Mouse (Mus musculus) limb, embryonic 14.5 days (tissue): Measurements from ENCODE around the gene E130114P18Rik. TPM values are rescaled to one million over a fixed set of nuclear protein-coding genes. Genes with fewer than 3 reads are reported as not detected.

ENCODE experiments used
- ATAC-seq: fragments of 200-750 bp; cut with Nextera tagmentation; 2 replicates; pipeline ENCODE4 v1.8.0; 2017; ENCODE audit warnings: low read depth, moderate number of reproducible peaks, moderate TSS enrichment; ENCODE audit not compliant: low FRiP score
- DNase-seq: peaks from one replicate; pipeline ENCODE4 v3.0.0-alpha.2; 2015; ENCODE audit warnings: low spot score
- H3K27ac ChIP-seq: fragments of 300-500 bp; sonication (generic); replicated peaks from 2 replicates; pipeline ENCODE4 v1.5.1; 2014; ENCODE audit warnings: low read depth, mild to moderate bottlenecking, low read length, moderate library complexity, mixed read lengths
- H3K27me3 ChIP-seq: fragments of 300-500 bp; sonication (generic); 2 replicates; pipeline ENCODE4 v1.6.1; 2014; ENCODE audit warnings: low read length, mixed read lengths; ENCODE audit not compliant: control insufficient read depth, insufficient read depth
- H3K36me3 ChIP-seq: fragments of 300-500 bp; sonication (generic); 2 replicates; pipeline ENCODE4 v1.6.1; 2014; ENCODE audit warnings: mild to moderate bottlenecking, low read length, moderate library complexity, mixed read lengths; ENCODE audit not compliant: control insufficient read depth, insufficient read depth
- H3K4me1 ChIP-seq: fragments of 300-500 bp; sonication (generic); 2 replicates; pipeline ENCODE4 v1.6.1; 2014; ENCODE audit warnings: antibody characterized with exemption, low read length, mixed read lengths; ENCODE audit not compliant: control insufficient read depth, insufficient read depth
- H3K4me2 ChIP-seq: fragments of 300-500 bp; sonication (generic); replicated peaks from 2 replicates; pipeline ENCODE4 v1.6.1; 2014; ENCODE audit warnings: low read depth, mild to moderate bottlenecking, low read length, moderate library complexity; ENCODE audit not compliant: severe bottlenecking
- H3K4me3 ChIP-seq: fragments of 300-500 bp; sonication (generic); replicated peaks from 2 replicates; pipeline ENCODE4 v1.5.1; 2014; ENCODE audit warnings: low read length
- H3K9ac ChIP-seq: fragments of 300-500 bp; sonication (generic); 2 replicates; pipeline ENCODE4 v1.6.1; 2014; ENCODE audit warnings: mild to moderate bottlenecking, low read depth, low read length, moderate library complexity; ENCODE audit not compliant: severe bottlenecking
- H3K9me3 ChIP-seq: fragments of 300-500 bp; sonication (generic); 2 replicates; pipeline ENCODE4 v1.6.1; 2016; ENCODE audit warnings: low read length; ENCODE audit not compliant: control insufficient read depth
- POLR2A ChIP-seq: fragments of 200-500 bp; IDR thresholded peaks from 2 replicates; pipeline ENCODE4 v1.8.0; 2012; ENCODE audit warnings: inconsistent platforms, mild to moderate bottlenecking, moderate library complexity, borderline replicate concordance; ENCODE audit not compliant: insufficient read depth, insufficient read length; ENCODE audit errors: extremely low read depth
- WGBS: fragments of 180-500 bp; shearing (Covaris S2); extraction: QIAGEN DNeasy Blood & Tissue Kit; methylation state at CpG from one replicate; pipeline ENCODE4 v1.1.7; 2014; 5-methylcytosine and 5-hydroxymethylcytosine counted together
- polyA plus RNA-seq, 2 experiments: library from polyadenylated mRNA; depleted of rRNA in 1 of 2; stranded (reverse) in 1 of 2; unstranded in 1 of 2; fragments of >200 nt; fragmentation: Nextera tagmentation in 1 of 2; extraction: Ambion mirVana in 1 of 2; gene quantifications; 2 replicates each; pipeline versions ENCODE4 v1.2.1 to v1.2.3; 2012 to 2014

The E130114P18Rik gene
- polyA plus RNA-seq, 2 experiments: 2.2 to 4.9 TPM

DNA sequence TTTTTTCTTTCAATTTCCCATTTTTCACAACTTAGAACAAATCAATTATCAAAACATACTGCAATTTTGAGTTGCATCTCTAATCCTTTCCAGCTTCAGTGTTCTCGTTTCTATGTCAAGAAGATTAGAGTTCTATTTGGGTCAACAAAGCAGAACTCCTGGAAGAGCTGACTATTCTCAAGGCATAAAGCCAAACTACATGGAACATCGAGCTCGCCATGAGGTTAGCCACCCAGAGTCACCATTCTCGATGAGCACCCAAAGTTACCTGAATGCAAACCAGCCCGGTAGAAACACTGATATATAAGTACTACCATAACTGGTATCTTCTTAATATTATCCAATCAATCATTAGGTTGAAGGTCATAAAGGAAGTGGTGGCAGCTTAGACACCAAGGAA is 10.4 kb downstream of the E130114P18Rik start:
- no peaks in the 10 kb centered on the region for H3K36me3 ChIP-seq
- no peaks in the 10 kb centered on the region for H3K9me3 ChIP-seq
- no peak for TF ChIP-seq POLR2A
- no peaks in the 10 kb centered on the region for H3K27me3 ChIP-seq
- ATAC-seq (no peak), DNase-seq (no peak)
- no peak overlapping the region for H3K27ac ChIP-seq
- no peak overlapping the region for H3K4me2 ChIP-seq
- H3K4me3 ChIP-seq: no peak overlapping the region
- H3K4me1 ChIP-seq: peaks cover 3% of the 10 kb centered on the region; the same call in 1 of the 2 replicates
- H3K9ac ChIP-seq: no peak overlapping the region
- WGBS: 91% methylated on average over 5 of the region's 5 CpGs

- no peak for TF ChIP-seq POLR2A
- Histone ChIP-seq H3K36me3 (no peaks in the 10 kb centered on the region), H3K9ac (no peak overlapping the region), H3K4me3 (no peak overlapping the region), H3K9me3 (no peaks in the 10 kb centered on the region), H3K4me2 (no peak overlapping the region), H3K4me1 (peaks cover 3% of the 10 kb centered on the region; the same call in 1 of the 2 replicates), H3K27me3 (no peaks in the 10 kb centered on the region), H3K27ac (no peak overlapping the region)
- DNase-seq: no peak
- no peak for ATAC-seq
- WGBS: 79% methylated on average over 4 of the region's 4 CpGs
These were observed 10.9 kb downstream of the E130114P18Rik start for GRCm38 (mm10) chr4:97767025-97767424.

- H3K9ac ChIP-seq: no peak overlapping the region
- 88% methylated on average over 3 of the region's 3 CpGs for WGBS
- H3K4me3 ChIP-seq: no peak overlapping the region
- no peaks in the 10 kb centered on the region for H3K9me3 ChIP-seq
- ATAC-seq (no peak), DNase-seq (no peak)
- no peak overlapping the region for H3K4me2 ChIP-seq
- no peak for TF ChIP-seq POLR2A
- no peaks in the 10 kb centered on the region for H3K27me3 ChIP-seq
- H3K27ac ChIP-seq: no peak overlapping the region
- no peaks in the 10 kb centered on the region for H3K4me1 ChIP-seq
- H3K36me3 ChIP-seq: no peaks in the 10 kb centered on the region
These were observed 11.8 kb downstream of the E130114P18Rik start for GRCm38 (mm10) chr4:97766100-97766499.

DNA sequence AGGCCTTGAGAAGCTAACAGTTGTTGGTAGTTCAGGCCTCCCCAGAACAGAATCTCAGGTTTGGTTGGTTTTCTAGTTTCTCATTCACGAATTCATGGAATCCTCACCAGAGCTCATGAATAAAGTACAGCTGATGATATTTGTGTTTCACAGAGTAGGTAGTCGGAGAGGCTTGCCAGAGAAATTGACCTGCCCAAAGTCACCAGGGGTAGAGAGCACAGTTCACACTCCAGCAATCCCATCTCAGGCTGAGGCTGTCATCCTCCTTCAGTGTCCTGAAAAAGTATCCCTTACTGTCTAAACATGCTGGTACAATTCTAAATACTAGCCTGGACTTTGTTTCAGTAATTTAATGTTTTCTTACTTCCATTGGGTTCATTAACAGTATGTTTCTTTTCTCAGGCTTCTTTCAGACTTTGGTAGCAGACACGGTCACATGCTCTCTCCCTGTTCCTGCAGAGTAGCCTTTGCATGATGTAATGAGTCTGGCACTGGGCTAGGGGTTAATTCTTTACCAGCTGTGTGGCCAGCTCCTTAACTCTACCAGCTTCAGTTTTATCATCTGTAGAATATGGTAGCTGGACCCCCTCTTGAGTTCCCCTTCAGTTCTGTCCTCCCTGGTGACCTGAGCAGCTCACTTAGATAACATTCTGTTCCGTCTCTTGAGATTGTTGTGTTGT is 12.4 kb downstream of the E130114P18Rik start:
- no peak for DNase-seq

DNA sequence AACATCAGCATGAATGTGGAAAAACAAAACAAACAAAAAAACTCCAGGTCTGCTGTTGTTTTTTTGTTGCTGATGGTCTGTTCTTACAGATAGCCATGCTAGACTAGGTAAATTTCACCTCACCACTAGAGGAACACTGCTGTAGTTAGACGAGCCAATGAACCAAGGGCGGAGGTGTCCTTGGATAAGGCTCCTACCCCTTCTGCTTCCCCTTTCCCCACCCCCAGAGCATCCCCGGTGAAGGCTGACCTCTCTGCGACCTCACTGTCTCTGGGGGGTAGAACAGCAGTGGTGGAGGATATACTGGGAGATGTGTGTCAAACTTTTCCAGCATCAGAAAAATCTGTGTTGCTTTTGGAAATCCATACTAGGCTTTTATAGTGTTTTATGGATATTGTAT is 13.3 kb downstream of the E130114P18Rik start:
- 37% methylated on average over 4 of the region's 4 CpGs for WGBS
- Histone ChIP-seq H3K4me1 (no peaks in the 10 kb centered on the region; the same call in 1 of the 2 replicates), H3K9ac (no peak overlapping the region), H3K36me3 (no peaks in the 10 kb centered on the region), H3K27ac (no peak overlapping the region), H3K9me3 (no peaks in the 10 kb centered on the region), H3K4me2 (no peak overlapping the region), H3K4me3 (no peak overlapping the region), H3K27me3 (no peaks in the 10 kb centered on the region)
- DNase-seq (no peak), ATAC-seq (no peak)
- no peak for TF ChIP-seq POLR2A

More for the DNA sequence above, 12.4 kb downstream of the E130114P18Rik start:
- no peaks in the 10 kb centered on the region for H3K36me3 ChIP-seq
- 71% methylated on average over 4 of the region's 4 CpGs for WGBS
- no peaks in the 10 kb centered on the region for H3K4me1 ChIP-seq
- no peaks in the 10 kb centered on the region for H3K27me3 ChIP-seq
- ATAC-seq: no peak
- no peaks in the 10 kb centered on the region for H3K9me3 ChIP-seq
- no peak overlapping the region for H3K4me3 ChIP-seq
- no peak for TF ChIP-seq POLR2A
- no peak overlapping the region for H3K27ac ChIP-seq
- no peak overlapping the region for H3K4me2 ChIP-seq
- H3K9ac ChIP-seq: no peak overlapping the region
